Mouse (Mus musculus): ENCODE results near the gene Scn3a.
"Not testable (repeated sequence)": the region's sequence is repeated elsewhere in the genome, so short reads cannot be mapped to it uniquely, and the experiment has no call there.

Scn3a gene

GRCm38 (mm10) chr2:65483434-65483833 is 84.0 kb downstream of the Scn3a start:
- no peak for DNase-seq

- DNase-seq: no peak
Measured at GRCm38 (mm10) chr2:65481007-65481672, 86.3 kb downstream of the Scn3a start.

- no peak for DNase-seq
Measured at GRCm38 (mm10) chr2:65471311-65471882, 96.0 kb downstream of the Scn3a start.

- DNase-seq: no peak
Measured at GRCm38 (mm10) chr2:65465694-65466093, 101.7 kb downstream of the Scn3a start.

GRCm38 (mm10) chr2:65453763-65454162 is 113.7 kb downstream of the Scn3a start:
- DNase-seq: no peak

GRCm38 (mm10) chr2:65451401-65452078 is 115.9 kb downstream of the Scn3a start:
- DNase-seq: not testable (repeated sequence)

GRCm38 (mm10) chr2:65450449-65451360 is 116.7 kb downstream of the Scn3a start:
- DNase-seq: no peak

- no peak for DNase-seq
Measured at GRCm38 (mm10) chr2:65449126-65449828, 118.2 kb downstream of the Scn3a start.

- no peak for DNase-seq
Measured at GRCm38 (mm10) chr2:65443082-65443481, 124.3 kb downstream of the Scn3a start.

GRCm38 (mm10) chr2:65441566-65441965 is 125.9 kb downstream of the Scn3a start:
- DNase-seq: no peak

GRCm38 (mm10) chr2:65441110-65441509 is 126.3 kb downstream of the Scn3a start:
- DNase-seq: no peak

GRCm38 (mm10) chr2:65436917-65437316 is 130.5 kb downstream of the Scn3a start:
- no peak for DNase-seq

- no peak for DNase-seq
Measured at GRCm38 (mm10) chr2:65423501-65423900, 143.9 kb downstream of the Scn3a start.

- no peak for DNase-seq
Measured at GRCm38 (mm10) chr2:65421259-65422255, 145.9 kb downstream of the Scn3a start.

- no peak for DNase-seq
Measured at GRCm38 (mm10) chr2:65418608-65419007, 148.8 kb downstream of the Scn3a start.

- no peak for DNase-seq
Measured at GRCm38 (mm10) chr2:65416535-65416934, 150.9 kb downstream of the Scn3a start.

- DNase-seq: no peak
Measured at GRCm38 (mm10) chr2:65415294-65415693, 152.1 kb downstream of the Scn3a start.

GRCm38 (mm10) chr2:65414806-65415281 is 152.6 kb downstream of the Scn3a start:
- DNase-seq: no peak

- peak in 1 of 2 experiments; percentile 6 for DNase-seq
Measured at GRCm38 (mm10) chr2:65414237-65414636, 153.2 kb downstream of the Scn3a start.

- DNase-seq: no peak
Measured at GRCm38 (mm10) chr2:65413746-65414145, 153.7 kb downstream of the Scn3a start.
